Mouse (Mus musculus): ENCODE results near the gene Il1b.
A peak's percentile ranks its signal among the peaks of the same experiment; 100 is the strongest.

Il1b gene

DNA sequence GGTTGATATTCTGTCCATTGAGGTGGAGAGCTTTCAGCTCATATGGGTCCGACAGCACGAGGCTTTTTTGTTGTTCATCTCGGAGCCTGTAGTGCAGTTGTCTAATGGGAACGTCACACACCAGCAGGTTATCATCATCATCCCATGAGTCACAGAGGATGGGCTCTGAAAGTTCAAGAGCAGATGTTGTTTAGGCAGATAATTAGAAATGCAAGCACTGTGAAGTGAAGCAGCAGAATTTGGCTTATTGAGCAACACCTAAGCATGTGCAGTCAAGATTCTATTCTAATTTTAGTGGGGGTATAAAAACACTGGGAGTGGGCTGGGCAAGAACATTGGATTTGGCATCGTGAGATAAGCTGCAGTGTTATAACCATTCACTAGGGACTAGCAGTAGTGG, 3.7 kb downstream of the Il1b start:
- DNase-seq: no peak

DNA sequence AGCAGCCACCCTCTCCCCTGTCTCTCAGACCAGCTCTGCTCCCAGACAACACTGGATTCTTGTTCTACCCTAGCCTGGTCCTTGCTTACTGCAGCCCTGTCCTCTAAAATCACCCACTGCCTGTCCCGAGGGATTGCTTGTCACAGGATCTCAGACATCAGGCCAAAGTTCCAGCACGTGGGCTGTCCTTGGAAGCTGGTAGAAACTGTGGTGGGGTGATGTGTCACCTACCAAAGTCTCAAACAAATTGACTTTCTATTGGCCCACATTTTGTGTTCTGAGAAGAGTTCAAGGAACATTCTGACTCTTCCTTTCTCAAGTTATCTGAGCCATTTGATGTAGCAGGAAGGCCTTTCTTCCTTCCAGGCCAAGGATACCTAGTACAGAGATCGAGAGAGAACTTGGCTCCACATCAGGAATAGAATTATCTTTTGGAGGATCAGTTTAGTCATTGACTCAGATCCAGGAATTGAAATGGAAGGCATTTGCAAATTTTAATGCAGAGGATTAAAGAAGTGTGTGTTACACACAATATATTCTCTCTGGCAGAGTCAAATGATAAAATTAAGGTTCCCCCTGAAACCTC, 9.9 kb downstream of the Il1b start:
- no peak for DNase-seq

- no peak for DNase-seq
Observed at GRCm38 (mm10) chr2:129360197-129360596, 10.7 kb downstream of the Il1b start.

DNA sequence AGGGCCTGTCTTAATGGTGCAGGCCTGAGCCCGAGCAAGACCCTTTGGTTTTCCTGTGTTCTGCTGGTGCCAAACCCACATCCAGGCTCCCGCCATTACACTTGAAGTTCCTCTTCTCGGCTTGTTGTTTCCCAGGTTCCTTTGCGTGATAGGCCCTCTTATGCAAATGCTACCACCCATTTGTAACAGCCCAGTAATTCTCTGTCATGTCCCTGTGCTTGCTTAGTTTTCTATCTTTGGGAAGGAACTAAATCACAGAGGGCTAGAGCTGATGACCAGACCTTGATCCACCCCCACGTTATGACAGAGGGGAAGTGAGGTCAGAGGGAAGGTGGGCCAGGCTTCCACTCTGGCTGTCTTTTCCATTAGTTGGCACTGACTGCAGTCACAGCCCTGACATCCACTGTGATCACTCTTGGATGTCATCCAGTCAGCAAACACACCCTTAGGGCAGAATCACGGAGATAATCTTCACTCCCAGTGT, 32.8 kb downstream of the Il1b start:
- peak in 1 of 2 experiments; percentile 3 for DNase-seq

GRCm38 (mm10) chr2:129333471-129333870, 37.5 kb downstream of the Il1b start:
- DNase-seq: no peak

DNA sequence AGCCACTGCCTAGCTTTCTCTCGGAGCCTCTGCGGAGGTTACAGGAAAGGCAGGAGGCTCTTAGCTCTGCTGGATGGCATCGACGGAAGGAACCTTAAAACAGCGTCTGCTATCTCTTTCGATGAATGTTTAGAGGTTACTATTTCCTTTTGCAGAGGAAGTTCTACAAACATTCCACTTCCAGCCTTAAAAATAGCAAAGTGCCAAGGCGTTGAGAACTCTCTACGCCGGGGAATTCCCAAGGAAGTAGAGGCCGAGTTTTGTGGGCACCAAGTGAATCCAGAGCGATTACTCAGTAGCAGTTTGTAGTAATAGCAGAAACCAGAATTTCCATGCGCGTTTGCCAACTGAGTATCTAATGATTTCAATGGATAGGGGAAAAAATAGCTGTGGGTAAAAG, 40.4 kb downstream of the Il1b start:
- DNase-seq: peak in 1 of 2 experiments; percentile 3

- no peak for DNase-seq
Observed at GRCm38 (mm10) chr2:129330024-129330423, 40.9 kb downstream of the Il1b start.

GRCm38 (mm10) chr2:129328238-129328637, 42.7 kb downstream of the Il1b start:
- DNase-seq: no peak

- no peak for DNase-seq
Observed at GRCm38 (mm10) chr2:129324216-129324615, 46.7 kb downstream of the Il1b start.

- no peak for DNase-seq
Observed at GRCm38 (mm10) chr2:129322117-129322635, 48.8 kb downstream of the Il1b start.

DNA sequence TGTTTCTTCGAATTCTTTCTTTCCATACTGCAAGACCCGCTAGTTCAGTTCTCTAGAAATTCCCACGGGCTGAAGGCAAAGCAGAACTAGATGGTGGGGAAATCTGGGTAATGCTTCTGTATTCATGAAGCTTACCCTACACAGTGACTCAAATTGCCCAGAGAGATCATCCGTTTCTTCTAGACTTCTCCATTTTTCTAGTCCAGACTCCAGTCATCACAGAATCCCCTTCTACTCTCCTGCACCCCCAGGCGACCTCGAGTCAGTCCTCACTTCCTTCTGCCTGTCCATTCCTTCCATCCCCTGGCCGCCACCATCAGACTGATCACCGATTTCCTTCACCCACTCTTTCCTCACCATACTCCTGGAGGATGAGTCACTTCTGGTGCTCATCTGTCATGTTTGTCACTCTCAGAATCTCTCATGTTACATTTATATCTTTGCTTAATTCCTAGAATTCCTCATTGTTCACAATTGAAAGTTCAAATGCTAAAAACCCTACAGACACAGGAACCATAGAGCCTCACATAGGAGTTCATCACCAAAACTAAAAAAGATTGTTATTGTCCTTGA, 50.8 kb downstream of the Il1b start:
- DNase-seq: no peak

GRCm38 (mm10) chr2:129315831-129316230, 55.1 kb downstream of the Il1b start:
- DNase-seq: no peak

DNA sequence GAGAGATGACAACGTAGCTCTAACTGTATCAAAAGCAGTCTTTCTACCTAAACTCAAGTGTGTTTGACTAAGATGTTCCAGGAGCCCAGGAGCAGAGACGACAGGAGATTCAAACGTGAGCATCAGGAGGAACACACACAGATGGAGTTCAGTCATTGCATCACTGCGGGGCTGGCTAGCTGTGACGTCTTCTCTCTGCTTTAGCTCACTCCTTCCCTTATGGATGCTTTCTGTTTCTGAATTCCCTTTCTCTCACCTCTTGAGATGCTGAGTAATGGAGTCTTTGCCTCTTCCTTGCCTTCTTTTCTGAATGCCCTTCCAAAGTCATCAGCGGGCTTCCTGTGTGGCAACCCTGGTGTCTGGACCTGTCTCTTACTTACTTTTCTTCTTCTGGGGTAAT, 56.1 kb downstream of the Il1b start:
- no peak for DNase-seq
